Mouse (Mus musculus) lung, postnatal 0 days (tissue): Measurements from ENCODE around the gene Olfr374. TPM values are rescaled to one million over a fixed set of nuclear protein-coding genes. Genes with fewer than 3 reads are reported as not detected.
A peak's percentile ranks its signal among the peaks of the same experiment; 100 is the strongest.
"Not testable (repeated sequence)": the region's sequence is repeated elsewhere in the genome, so short reads cannot be mapped to it uniquely, and the experiment has no call there.

Experiments used
- ATAC-seq: fragments of 200-750 bp; cut with Nextera tagmentation; 2 replicates; pipeline ENCODE4 v1.8.0; 2017; ENCODE audit warnings: moderate library complexity
- DNase-seq: peaks from one replicate; pipeline ENCODE4 v3.0.0-alpha.2; 2016; ENCODE audit warnings: low spot score
- H3K27ac ChIP-seq: fragments of 300-500 bp; sonication (generic); 2 replicates; pipeline ENCODE4 v1.5.1; 2014; ENCODE audit warnings: antibody characterized with exemption, mild to moderate bottlenecking, low read length, mixed read lengths
- H3K27me3 ChIP-seq: fragments of 300-500 bp; sonication (generic); replicated peaks from 2 replicates; pipeline ENCODE4 v1.6.1; 2014; ENCODE audit warnings: low read length, mixed read lengths; ENCODE audit not compliant: insufficient read depth
- H3K36me3 ChIP-seq: fragments of 300-500 bp; sonication (generic); 2 replicates; pipeline ENCODE4 v1.6.1; 2014; ENCODE audit warnings: low read length, mixed read lengths; ENCODE audit not compliant: insufficient read depth
- H3K4me1 ChIP-seq: fragments of 300-500 bp; sonication (generic); 2 replicates; pipeline ENCODE4 v1.6.1; 2014; ENCODE audit warnings: antibody characterized with exemption, low read depth, low read length, mixed read lengths; ENCODE audit not compliant: insufficient read depth
- H3K4me2 ChIP-seq: fragments of 300-500 bp; sonication (generic); replicated peaks from 2 replicates; pipeline ENCODE4 v1.6.1; 2014; ENCODE audit warnings: low read depth, mild to moderate bottlenecking, low read length, moderate library complexity, mixed read lengths
- H3K4me3 ChIP-seq: fragments of 300-500 bp; sonication (generic); 2 replicates; pipeline ENCODE4 v1.5.1; 2014; ENCODE audit warnings: low read depth, low read length
- H3K9ac ChIP-seq: fragments of 300-500 bp; sonication (generic); replicated peaks from 2 replicates; pipeline ENCODE4 v1.6.1; 2014; ENCODE audit warnings: low read depth, mild to moderate bottlenecking
- H3K9me3 ChIP-seq: fragments of 300-500 bp; sonication (generic); 2 replicates; pipeline ENCODE4 v1.6.1; 2016; ENCODE audit warnings: low read length, mixed read lengths
- CTCF ChIP-seq: IDR thresholded peaks from 2 replicates; pipeline ENCODE4 v1.5.1; 2016; ENCODE audit warnings: antibody characterized with exemption, mild to moderate bottlenecking
- EP300 ChIP-seq: IDR thresholded peaks from 2 replicates; pipeline ENCODE4 v1.6.1; 2016; ENCODE audit warnings: antibody characterized with exemption, mild to moderate bottlenecking, control low read depth
- WGBS: fragments of 180-500 bp; shearing (Covaris S2); extraction: QIAGEN DNeasy Blood & Tissue Kit; methylation state at CpG from one replicate; pipeline ENCODE4 v1.1.7; 2014; 5-methylcytosine and 5-hydroxymethylcytosine counted together
- polyA plus RNA-seq: library from polyadenylated mRNA; unstranded; fragments of >200 nt; fragmentation: Nextera tagmentation; extraction: Ambion mirVana; gene quantifications from 2 replicates; pipeline ENCODE4 v1.2.1, GENCODE M21; 2015

The Olfr374 gene
- polyA plus RNA-seq, 1 experiment from 2014 or later, result not detected

GRCm38 (mm10) chr8:72105165-72105564 is 1.7 kb upstream of the Olfr374 start:
- H3K4me3 ChIP-seq, result no peak overlapping the region
- H3K27me3 ChIP-seq, result no peaks in the 10 kb centered on the region
- H3K36me3 ChIP-seq, result no peaks in the 10 kb centered on the region
- DNase-seq (peak; percentile 5), ATAC-seq (no peak)
- no peaks in the 10 kb centered on the region for H3K9me3 ChIP-seq
- 12% methylated on average over 4 of the region's 4 CpGs for WGBS
- H3K4me2 ChIP-seq, result no peak overlapping the region
- TF ChIP-seq CTCF (peak; percentile 58), EP300 (no peak)
- H3K9ac ChIP-seq, result no peak overlapping the region
- no peaks in the 10 kb centered on the region for H3K4me1 ChIP-seq
- no peak overlapping the region for H3K27ac ChIP-seq

GRCm38 (mm10) chr8:72110876-72111275 is 4.0 kb downstream of the Olfr374 start:
- DNase-seq, result no peak
- ATAC-seq, result no peak
- Histone ChIP-seq H3K9ac (no peak overlapping the region), H3K27ac (no peak overlapping the region), H3K4me3 (no peak overlapping the region), H3K27me3 (no peaks in the 10 kb centered on the region), H3K4me1 (no peaks in the 10 kb centered on the region), H3K36me3 (no peaks in the 10 kb centered on the region), H3K4me2 (no peak overlapping the region), H3K9me3 (no peaks in the 10 kb centered on the region)
- no peak for TF ChIP-seq EP300
- TF ChIP-seq CTCF, result no peak
- 74% methylated on average over 6 of the region's 6 CpGs for WGBS

- 66% methylated on average over 3 of the region's 3 CpGs for WGBS
These were observed 5.6 kb downstream of the Olfr374 start for GRCm38 (mm10) chr8:72112486-72112885.

GRCm38 (mm10) chr8:72115202-72115601 is 8.4 kb downstream of the Olfr374 start:
- no peak overlapping the region for H3K9ac ChIP-seq
- no peak overlapping the region for H3K4me3 ChIP-seq
- no peaks in the 10 kb centered on the region for H3K4me1 ChIP-seq
- H3K9me3 ChIP-seq, result no peaks in the 10 kb centered on the region
- H3K36me3 ChIP-seq, result no peaks in the 10 kb centered on the region
- 84% methylated on average over 2 of the region's 2 CpGs for WGBS
- ATAC-seq, result no peak
- H3K27me3 ChIP-seq, result no peaks in the 10 kb centered on the region
- TF ChIP-seq CTCF (no peak), EP300 (no peak)
- H3K4me2 ChIP-seq, result no peak overlapping the region
- DNase-seq, result no peak
- H3K27ac ChIP-seq, result no peak overlapping the region

More at GRCm38 (mm10) chr8:72112486-72112885, 5.6 kb downstream of the Olfr374 start:
- TF ChIP-seq EP300 (no peak), CTCF (peak; percentile 18; the same call in 1 of the 2 replicates)
- H3K4me1 ChIP-seq, result no peaks in the 10 kb centered on the region
- H3K27me3 ChIP-seq, result no peaks in the 10 kb centered on the region
- no peaks in the 10 kb centered on the region for H3K36me3 ChIP-seq
- DNase-seq (no peak), ATAC-seq (no peak)
- no peak overlapping the region for H3K27ac ChIP-seq
- H3K4me2 ChIP-seq, result no peak overlapping the region
- H3K4me3 ChIP-seq, result no peak overlapping the region
- H3K9me3 ChIP-seq, result no peaks in the 10 kb centered on the region
- no peak overlapping the region for H3K9ac ChIP-seq

GRCm38 (mm10) chr8:72118616-72119015 is 11.8 kb downstream of the Olfr374 start:
- WGBS, result 41% methylated on average over 4 of the region's 4 CpGs
- TF ChIP-seq CTCF (peak; percentile 32), EP300 (no peak)
- Histone ChIP-seq H3K27me3 (no peaks in the 10 kb centered on the region), H3K36me3 (no peaks in the 10 kb centered on the region), H3K4me2 (no peak overlapping the region), H3K4me3 (no peak overlapping the region), H3K9me3 (no peaks in the 10 kb centered on the region), H3K4me1 (no peaks in the 10 kb centered on the region), H3K9ac (no peak overlapping the region), H3K27ac (no peak overlapping the region)
- DNase-seq (peak; percentile 7), ATAC-seq (no peak)

- H3K4me1 ChIP-seq, result not testable (repeated sequence)
These were observed 14.6 kb downstream of the Olfr374 start for GRCm38 (mm10) chr8:72121486-72121885.

GRCm38 (mm10) chr8:72121997-72122396 is 15.2 kb downstream of the Olfr374 start:
- 82% methylated on average over 1 of the region's 1 CpGs for WGBS
- Histone ChIP-seq H3K9me3 (no peaks in the 10 kb centered on the region), H3K27ac (no peak overlapping the region), H3K4me3 (no peak overlapping the region), H3K27me3 (no peaks in the 10 kb centered on the region), H3K36me3 (no peaks in the 10 kb centered on the region), H3K4me1 (no peaks in the 10 kb centered on the region), H3K9ac (no peak overlapping the region), H3K4me2 (no peak overlapping the region)
- no peak for TF ChIP-seq EP300
- no peak for TF ChIP-seq CTCF
- no peak for DNase-seq
- no peak for ATAC-seq

More at GRCm38 (mm10) chr8:72121486-72121885, 14.6 kb downstream of the Olfr374 start:
- peak; percentile 18 for DNase-seq
- not testable (repeated sequence) for H3K9ac ChIP-seq, H3K27ac ChIP-seq, H3K36me3 ChIP-seq, H3K27me3 ChIP-seq, H3K9me3 ChIP-seq, H3K4me3 ChIP-seq, ATAC-seq, H3K4me2 ChIP-seq
- WGBS, result 46% methylated on average over 3 of the region's 3 CpGs
